22 mouse cellular contexts compared by ENCODE assay signal in genomic region chr8:9072724-9073123, GRCm38 (mm10).
A peak's percentile ranks its signal among the peaks of the same experiment; 100 is the strongest.
DNase-seq lines count a peak whose midpoint lies in the region; ATAC-seq and TF ChIP-seq lines count a peak whose summit lies in the region.
"Had no signal": no experiment of that assay in that cellular context is flagged by ENCODE, and none has a peak within 500 bp of the region (broad histone marks: within the 10 kb centered on the region; RNA-seq: fewer than 3 reads in every experiment).

No protein-coding gene starts in this region.

- H3K9me3 ChIP-seq in intestine, embryonic 15.5 days: no peaks in the 10 kb centered on the region
- H3K9me3 ChIP-seq in intestine, postnatal 0 days (ENCODE audit: control insufficient read depth): no peaks in the 10 kb centered on the region
- H3K9me3 ChIP-seq: embryonic facial prominence, embryonic 13.5 days; embryonic facial prominence, embryonic 15.5 days; forebrain, embryonic 10.5 days; forebrain, embryonic 12.5 days had no signal

- no peak overlapping the region for H3K4me2 ChIP-seq in intestine, embryonic 15.5 days (replicated peaks)
- H3K4me2 ChIP-seq in intestine, postnatal 0 days (replicated peaks; ENCODE audit: low read depth): no peak overlapping the region
- H3K4me2 ChIP-seq: embryonic facial prominence, embryonic 13.5 days; embryonic facial prominence, embryonic 15.5 days; forebrain, embryonic 12.5 days had no signal

- no peaks in the 10 kb centered on the region for H3K36me3 ChIP-seq in intestine, embryonic 15.5 days
- H3K36me3 ChIP-seq in intestine, postnatal 0 days (ENCODE audit: control insufficient read depth, insufficient read depth): no peaks in the 10 kb centered on the region
- H3K36me3 ChIP-seq: embryonic facial prominence, embryonic 13.5 days; embryonic facial prominence, embryonic 15.5 days; forebrain, embryonic 10.5 days; forebrain, embryonic 12.5 days had no signal

- no peaks in the 10 kb centered on the region for H3K27me3 ChIP-seq in intestine, embryonic 15.5 days (replicated peaks)
- H3K27me3 ChIP-seq in intestine, postnatal 0 days (replicated peaks; ENCODE audit: control insufficient read depth, insufficient read depth, low read length): no peaks in the 10 kb centered on the region
- H3K27me3 ChIP-seq: embryonic facial prominence, embryonic 13.5 days; embryonic facial prominence, embryonic 15.5 days; forebrain, embryonic 12.5 days had no signal

- H3K4me3 ChIP-seq in intestine, embryonic 15.5 days (replicated peaks): no peak overlapping the region
- no peak overlapping the region for H3K4me3 ChIP-seq in intestine, postnatal 0 days (ENCODE audit: low read depth, low read length)
- H3K4me3 ChIP-seq: embryonic facial prominence, embryonic 13.5 days; embryonic facial prominence, embryonic 15.5 days; erythroblast, embryonic 14.5 days; forebrain, embryonic 10.5 days; forebrain, embryonic 12.5 days; gastrocnemius, adult 2 months had no signal

- no peak overlapping the region for H3K9ac ChIP-seq in intestine, embryonic 15.5 days
- H3K9ac ChIP-seq in intestine, postnatal 0 days (ENCODE audit: low read depth, low read length): no peak overlapping the region
- H3K9ac ChIP-seq: embryonic facial prominence, embryonic 13.5 days; embryonic facial prominence, embryonic 15.5 days; forebrain, embryonic 12.5 days had no signal

- TF ChIP-seq CTCF in intestine, postnatal 0 days (IDR thresholded peaks at IDR 0.05; ENCODE audit: low read depth): no peak

- peak; percentile 18; the same call in 1 of the 2 replicates for ATAC-seq in intestine, embryonic 15.5 days
- no peak for ATAC-seq in intestine, postnatal 0 days
- ATAC-seq: forebrain, embryonic 14.5 days; forebrain, embryonic 16.5 days had no signal

- no peak overlapping the region for H3K27ac ChIP-seq in intestine, embryonic 15.5 days
- no peak overlapping the region for H3K27ac ChIP-seq in intestine, postnatal 0 days (ENCODE audit: low read depth, low read length)
- H3K27ac ChIP-seq: embryonic facial prominence, embryonic 13.5 days; embryonic facial prominence, embryonic 15.5 days; forebrain, embryonic 10.5 days; forebrain, embryonic 12.5 days; gastrocnemius, adult 2 months had no signal

- H3K4me1 ChIP-seq in intestine, embryonic 15.5 days (replicated peaks): peaks cover 5% of the 10 kb centered on the region
- 0 out of 2 replicates have a peak, but pooled peaks cover 5% of the 10 kb centered on the region for H3K4me1 ChIP-seq in intestine, postnatal 0 days (replicated peaks; ENCODE audit: control insufficient read depth, insufficient read depth, low read length)
- H3K4me1 ChIP-seq: embryonic facial prominence, embryonic 15.5 days; forebrain, embryonic 12.5 days had no signal

- DNase-seq in adrenal gland, adult (ENCODE audit: inconsistent age in 2 of 2, low spot score in 1 of 2): peak; percentile 31 to 70
- DNase-seq in adrenal gland, postnatal 25 days: no peak
- DNase-seq in adrenal gland, adult 8-10 months: peak; percentile 11
- DNase-seq in adrenal gland, postnatal 10 days: no peak
- peak; percentile 15 to 24 for DNase-seq in adrenal gland, postnatal 36 days
- DNase-seq in embryo, embryonic 10 days (ENCODE audit: low spot score): no peak
- DNase-seq: cerebellum, adult 11-12 months; cerebellum, adult 2 months; cerebellum, adult 9-10 months; cerebellum, postnatal 10 days; cerebellum, postnatal 25 days; embryo, embryonic 11 days; gastrocnemius, adult 2 months had no signal

- WGBS in intestine, embryonic 15.5 days: 72% methylated on average over 4 of the region's 4 CpGs
- WGBS in intestine, postnatal 0 days: 63% methylated on average over 4 of the region's 4 CpGs

Comparison
In these comparisons a context has a peak if more than half of its experiments do, and no peak if none do; other contexts are left out.
1. DNase-seq: peak in adrenal gland, adult (2 of 2), adrenal gland, adult 8-10 months (single experiment) and adrenal gland, postnatal 36 days (2 of 2); none in adrenal gland, postnatal 25 days (single experiment), adrenal gland, postnatal 10 days (single experiment) and embryo, embryonic 10 days (single experiment).